Mouse (Mus musculus) forebrain, embryonic 14.5 days (tissue): Measurements from ENCODE around the gene Cavin1. TPM values are rescaled to one million over a fixed set of nuclear protein-coding genes. Genes with fewer than 3 reads are reported as not detected.
A peak's percentile ranks its signal among the peaks of the same experiment; 100 is the strongest.
"Not testable (repeated sequence)": the region's sequence is repeated elsewhere in the genome, so short reads cannot be mapped to it uniquely, and the experiment has no call there.

Experiments
- ATAC-seq: fragments of 200-750 bp; cut with Nextera tagmentation; 2 replicates; pipeline ENCODE4 v1.8.0; 2017; ENCODE audit warnings: mild to moderate bottlenecking, moderate library complexity
- DNase-seq: peaks from one replicate; pipeline ENCODE4 v3.0.0-alpha.2; 2015; ENCODE audit warnings: low spot score
- H3K27ac ChIP-seq: fragments of 300-500 bp; sonication (generic); 2 replicates; pipeline ENCODE4 v1.5.1; 2014; ENCODE audit warnings: low read depth, mild to moderate bottlenecking, control low read depth, low read length, moderate library complexity
- H3K27me3 ChIP-seq: fragments of 300-500 bp; sonication (generic); replicated peaks from 2 replicates; pipeline ENCODE4 v1.6.1; 2014; ENCODE audit warnings: low read length, control low read depth, mixed read lengths; ENCODE audit not compliant: control insufficient read depth, insufficient read depth
- H3K36me3 ChIP-seq: fragments of 300-500 bp; sonication (generic); 2 replicates; pipeline ENCODE4 v1.6.1; 2014; ENCODE audit warnings: low read length, control low read depth; ENCODE audit not compliant: control insufficient read depth, insufficient read depth
- H3K4me1 ChIP-seq: fragments of 300-500 bp; sonication (generic); 2 replicates; pipeline ENCODE4 v1.6.1; 2014; ENCODE audit warnings: antibody characterized with exemption, low read length, control low read depth; ENCODE audit not compliant: control insufficient read depth, insufficient read depth
- H3K4me2 ChIP-seq: fragments of 300-500 bp; sonication (generic); 2 replicates; pipeline ENCODE4 v1.6.1; 2014; ENCODE audit warnings: mild to moderate bottlenecking, control low read depth, low read length
- H3K4me3 ChIP-seq: fragments of 300-500 bp; sonication (generic); 2 replicates; pipeline ENCODE4 v1.5.1; 2014; ENCODE audit warnings: low read depth, low read length, control low read depth
- H3K9ac ChIP-seq: fragments of 300-500 bp; sonication (generic); 2 replicates; pipeline ENCODE4 v1.6.1; 2014; ENCODE audit warnings: mild to moderate bottlenecking, low read length, control low read depth, moderate library complexity
- H3K9me3 ChIP-seq: fragments of 300-500 bp; sonication (generic); replicated peaks from 2 replicates; pipeline ENCODE4 v1.6.1; 2016; ENCODE audit warnings: low read length, control low read depth, mixed read lengths; ENCODE audit not compliant: control insufficient read depth
- WGBS: fragments of 180-500 bp; shearing (Covaris S2); extraction: QIAGEN DNeasy Blood & Tissue Kit; methylation state at CpG from one replicate; pipeline ENCODE4 v1.1.7; 2014; 5-methylcytosine and 5-hydroxymethylcytosine counted together
- polyA plus RNA-seq: library from polyadenylated mRNA; unstranded; fragments of >200 nt; fragmentation: Nextera tagmentation; extraction: Ambion mirVana; gene quantifications from 2 replicates; pipeline ENCODE4 v1.2.1, GENCODE M21; 2014

Cavin1 gene
- 15.6 and 21.1 TPM in 2 replicates for polyA plus RNA-seq

DNA sequence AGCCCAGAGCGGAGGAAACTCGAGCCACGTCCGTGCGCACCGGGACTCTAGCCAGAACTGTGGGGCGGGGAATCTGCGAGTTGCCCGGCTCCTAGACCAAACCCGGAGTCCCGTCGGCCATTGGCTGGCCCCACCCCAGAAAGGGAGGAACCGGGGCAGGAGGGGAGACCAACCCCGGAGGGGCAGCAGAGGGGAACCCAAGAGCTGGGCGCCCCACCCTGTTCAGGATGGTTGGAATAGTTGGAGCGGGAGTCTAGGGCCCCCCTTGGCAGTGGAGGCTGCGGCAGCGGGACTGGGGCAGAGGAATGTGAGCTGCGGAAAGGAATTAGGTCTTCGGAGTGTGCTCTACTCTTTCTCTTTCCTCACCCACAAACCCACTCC lies at the start of gene Cavin1:
Gene Cavin1 (minus strand): TSS at position 331 of the 381 bp plus-strand sequence.
- H3K27ac ChIP-seq: no peak within 1 kb of the TSS
- H3K27me3 ChIP-seq: peaks cover 53% of the 10 kb centered on the region
- peak within 1 kb of the TSS; percentile 29; the same call in 1 of the 2 replicates for H3K9ac ChIP-seq
- peaks cover 2% of the 10 kb centered on the region; the same call in 1 of the 2 replicates for H3K4me1 ChIP-seq
- peak within 1 kb of the TSS; percentile 46 for H3K4me2 ChIP-seq
- peak within 1 kb of the TSS; percentile 28 for H3K4me3 ChIP-seq
- WGBS: 2% methylated on average over 20 of the region's 20 CpGs
- DNase-seq: peak; percentile 57
- peak; percentile 34; the same call in 1 of the 2 replicates for ATAC-seq
- H3K9me3 ChIP-seq: no peaks in the 10 kb centered on the region
- no peaks in the 10 kb centered on the region for H3K36me3 ChIP-seq

DNA sequence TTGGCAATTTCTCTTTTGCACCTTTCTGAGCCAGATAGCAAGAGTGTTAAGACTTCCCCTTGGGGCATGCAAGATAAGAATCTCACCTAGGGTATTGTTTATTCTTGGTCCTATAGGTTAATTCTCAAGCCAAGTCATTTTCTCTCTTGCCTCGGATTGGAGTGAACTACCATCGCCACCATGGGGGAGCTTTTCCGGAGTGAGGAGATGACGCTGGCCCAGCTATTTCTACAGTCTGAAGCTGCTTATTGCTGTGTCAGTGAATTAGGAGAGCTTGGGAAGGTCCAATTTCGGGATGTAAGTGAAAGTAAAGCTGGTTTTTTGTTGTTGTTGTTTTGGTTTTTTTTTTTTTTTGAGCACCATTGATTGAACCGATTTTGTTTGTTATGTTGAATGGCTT lies 41.0 kb upstream of the Cavin1 start:
- DNase-seq (no peak), ATAC-seq (no peak)
- Histone ChIP-seq H3K36me3 (peaks cover 26% of the 10 kb centered on the region), H3K4me2 (peak overlapping the region; percentile 57), H3K27ac (no peak overlapping the region), H3K9ac (peak overlapping the region; percentile 91; the same call in 1 of the 2 replicates), H3K9me3 (no peaks in the 10 kb centered on the region), H3K4me3 (peak overlapping the region; percentile 77; the same call in 1 of the 2 replicates), H3K27me3 (no peaks in the 10 kb centered on the region), H3K4me1 (peaks cover 12% of the 10 kb centered on the region)
- 84% methylated on average over 6 of the region's 6 CpGs for WGBS

DNA sequence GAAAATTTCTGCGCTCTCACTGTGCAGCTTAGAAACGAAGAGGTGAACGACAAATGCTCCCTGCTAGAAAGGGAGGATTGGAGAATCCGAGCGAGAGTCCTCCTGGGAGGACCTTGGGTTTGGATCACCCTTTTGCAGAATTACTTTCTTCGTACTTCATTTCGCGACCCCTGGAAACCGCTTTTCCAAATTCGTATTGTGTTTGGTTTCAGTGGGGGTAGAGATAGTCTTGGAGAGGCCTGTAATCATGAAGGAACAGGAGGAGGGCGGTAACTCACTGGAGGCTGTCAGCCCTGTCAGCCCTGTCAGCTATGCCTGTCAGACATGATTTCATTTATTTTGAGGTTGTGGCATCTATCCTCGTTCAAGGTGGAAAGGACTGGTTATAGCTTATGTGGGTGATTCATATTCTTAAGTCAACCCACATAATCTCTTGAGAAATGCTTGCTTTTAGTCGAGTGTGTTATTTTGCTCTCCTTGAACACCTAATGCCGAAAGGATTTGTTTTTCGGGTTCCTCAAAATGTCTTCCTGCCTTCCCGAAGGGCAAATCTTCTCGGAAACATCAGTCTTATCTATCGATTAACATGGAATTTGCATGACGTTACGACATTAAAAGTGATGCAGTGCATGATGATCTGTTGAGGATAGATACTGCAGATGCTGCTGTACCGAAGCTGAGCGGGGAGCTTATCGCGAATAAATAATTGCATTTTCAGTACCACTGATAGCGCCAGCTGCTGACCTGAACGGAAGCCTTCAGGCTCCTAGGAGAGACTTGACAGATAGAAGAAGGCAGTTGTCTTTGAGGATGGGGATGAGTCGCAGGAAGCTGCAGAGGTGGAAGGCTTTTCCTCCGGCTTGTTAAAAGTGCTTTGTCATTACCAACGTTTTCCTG lies 39.4 kb upstream of the Cavin1 start:
- H3K9ac ChIP-seq: peak overlapping the region; percentile 91
- no peaks in the 10 kb centered on the region for H3K27me3 ChIP-seq
- WGBS: 12% methylated on average over 29 of the region's 29 CpGs
- peak overlapping the region; percentile 77 for H3K4me3 ChIP-seq
- H3K27ac ChIP-seq: peak overlapping the region; percentile 82
- peak overlapping the region; percentile 57 for H3K4me2 ChIP-seq
- ATAC-seq (peak; percentile 29; the same call in 1 of the 2 replicates), DNase-seq (peak; percentile 53)
- H3K9me3 ChIP-seq: no peaks in the 10 kb centered on the region
- H3K36me3 ChIP-seq: peaks cover 25% of the 10 kb centered on the region
- H3K4me1 ChIP-seq: peaks cover 12% of the 10 kb centered on the region

DNA sequence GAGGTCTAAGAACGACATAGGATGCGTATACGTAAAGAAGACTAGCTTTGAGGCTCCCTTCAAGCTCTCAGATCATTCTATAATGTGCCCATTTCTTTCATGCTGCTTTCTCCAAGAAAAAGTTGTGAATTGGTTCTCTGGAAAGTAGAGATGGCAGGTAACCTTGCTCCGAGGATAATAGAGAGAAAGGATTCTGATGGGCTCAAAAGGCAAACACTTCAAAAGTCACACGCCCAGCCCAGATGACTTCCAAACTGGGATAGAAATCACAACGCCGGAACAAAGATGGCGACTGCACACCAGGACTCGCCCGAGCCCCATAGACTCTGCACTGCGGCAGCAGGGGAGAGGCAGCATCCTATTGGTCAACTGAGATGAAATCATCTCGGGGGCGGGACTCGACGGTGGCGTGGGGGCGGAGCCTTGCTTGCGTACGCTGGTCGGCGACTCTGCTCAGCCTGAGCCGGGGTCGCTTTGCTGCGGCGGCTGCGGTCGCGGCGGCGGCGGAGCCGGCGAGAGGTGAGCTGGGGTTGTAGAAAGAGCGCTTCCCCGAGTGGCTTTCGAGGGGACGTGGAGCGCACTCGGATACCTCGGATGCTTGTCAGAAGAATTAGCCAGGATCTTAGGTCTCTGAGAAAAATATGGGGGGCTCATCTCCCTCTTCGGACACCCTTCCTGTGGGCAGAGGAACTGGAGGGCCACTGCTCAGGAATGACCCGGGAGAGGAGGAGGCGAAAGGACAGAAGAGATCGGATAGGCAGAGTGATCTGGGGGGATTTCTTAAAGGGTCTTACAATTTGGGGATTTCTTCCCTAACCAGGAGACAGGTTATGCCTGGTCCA lies 38.6 kb upstream of the Cavin1 start, which contains the start of gene Atp6v0a1:
Gene Atp6v0a1 (plus strand): TSS at position 407 of the 842 bp plus-strand sequence.
- Histone ChIP-seq H3K4me1 (peaks cover 12% of the 10 kb centered on the region), H3K9ac (peak within 1 kb of the TSS; percentile 91), H3K27ac (peak within 1 kb of the TSS; percentile 82), H3K4me2 (peak within 1 kb of the TSS; percentile 57), H3K4me3 (peak within 1 kb of the TSS; percentile 77), H3K36me3 (peaks cover 20% of the 10 kb centered on the region), H3K9me3 (no peaks in the 10 kb centered on the region), H3K27me3 (no peaks in the 10 kb centered on the region)
- under 1% methylated on average over 44 of the region's 44 CpGs for WGBS
- peak; percentile 99 for DNase-seq
- ATAC-seq: peak; percentile 100

DNA sequence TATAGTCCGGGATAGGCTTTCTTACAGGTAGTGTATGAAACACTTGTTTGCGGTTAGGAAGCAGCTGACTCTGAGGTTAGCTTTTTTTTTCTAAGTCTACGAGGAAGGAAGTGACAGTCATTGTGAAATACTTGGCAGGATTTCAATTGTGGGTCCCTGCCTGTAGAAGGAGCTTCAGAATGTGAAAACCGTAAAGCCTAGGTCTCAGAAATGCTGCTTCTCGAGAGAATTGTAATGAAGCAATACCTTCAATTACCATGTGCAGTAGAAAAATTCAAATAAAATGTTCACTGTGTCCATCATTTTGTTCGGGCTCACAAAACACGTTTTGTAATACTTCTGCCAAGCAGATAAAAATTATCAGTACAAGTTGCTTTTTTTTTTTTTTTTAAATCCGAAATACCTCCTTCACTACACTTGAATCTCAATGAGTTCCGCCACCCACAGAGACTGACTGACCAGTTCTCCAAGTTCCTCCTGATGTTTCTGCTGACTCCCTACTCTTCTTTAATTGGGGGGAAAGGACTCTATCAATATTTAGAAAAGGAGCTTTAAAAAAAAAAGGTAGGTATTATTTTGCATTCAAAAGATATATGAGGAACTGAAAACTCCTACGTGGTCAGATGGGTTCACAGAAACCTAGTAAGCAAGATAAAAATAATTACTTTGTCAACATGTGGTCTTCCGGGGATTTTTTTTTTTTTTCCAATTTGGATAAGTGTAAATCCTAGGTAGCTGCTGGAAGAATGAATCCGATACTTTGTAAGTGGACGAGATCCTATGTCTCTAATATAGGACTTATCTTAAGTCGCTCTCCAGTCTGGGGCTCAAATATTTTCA lies 37.7 kb upstream of the Cavin1 start:
- Histone ChIP-seq H3K36me3 (peaks cover 13% of the 10 kb centered on the region), H3K9ac (peak overlapping the region; percentile 38), H3K4me3 (peak overlapping the region; percentile 77), H3K27ac (peak overlapping the region; percentile 67; the same call in 1 of the 2 replicates), H3K27me3 (no peaks in the 10 kb centered on the region), H3K4me1 (peaks cover 12% of the 10 kb centered on the region), H3K9me3 (no peaks in the 10 kb centered on the region), H3K4me2 (peak overlapping the region; percentile 57)
- ATAC-seq (no peak), DNase-seq (peak; percentile 37)
- 57% methylated on average over 14 of the region's 14 CpGs for WGBS

DNA sequence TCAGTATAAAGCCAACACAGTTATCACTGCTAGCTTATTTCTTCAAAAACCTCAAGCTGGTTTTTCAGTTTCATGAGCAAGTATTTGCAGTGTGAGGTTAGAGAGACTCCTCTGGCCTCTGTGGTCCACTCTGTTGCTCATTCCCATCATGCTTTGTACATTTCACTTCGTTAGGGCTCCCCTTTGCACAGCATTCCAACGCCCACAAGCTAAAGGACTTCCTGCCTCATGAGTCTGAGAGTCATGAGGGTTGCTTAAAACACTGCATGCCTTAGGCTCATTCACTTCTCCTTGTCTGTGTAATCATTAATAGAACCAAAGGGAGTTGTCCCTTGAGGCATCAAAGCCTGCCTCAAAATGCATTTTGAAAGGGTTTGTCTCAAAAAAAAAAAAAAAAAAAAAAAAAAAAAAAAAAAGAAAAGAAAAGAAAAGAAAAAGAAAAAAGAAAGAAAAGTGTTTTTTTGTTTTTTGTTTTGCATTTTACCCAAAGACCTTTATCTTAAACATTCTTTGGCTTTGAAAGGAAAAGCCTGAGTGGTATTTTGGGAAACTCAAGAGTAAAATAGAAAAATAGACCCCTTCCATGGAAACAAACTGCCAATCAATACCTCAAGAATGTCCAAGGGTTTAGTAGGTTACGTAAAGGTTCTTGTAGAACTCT lies 32.5 kb upstream of the Cavin1 start:
- no peaks in the 10 kb centered on the region for H3K9me3 ChIP-seq
- H3K36me3 ChIP-seq: no peaks in the 10 kb centered on the region
- 34% methylated on average over 3 of the region's 3 CpGs for WGBS
- no peaks in the 10 kb centered on the region for H3K4me1 ChIP-seq
- no peak overlapping the region for H3K9ac ChIP-seq
- DNase-seq (no peak), ATAC-seq (no peak)
- H3K4me3 ChIP-seq: no peak overlapping the region
- no peak overlapping the region for H3K4me2 ChIP-seq
- H3K27me3 ChIP-seq: 0 out of 2 replicates have a peak, but pooled peaks cover 3% of the 10 kb centered on the region
- H3K27ac ChIP-seq: no peak overlapping the region

DNA sequence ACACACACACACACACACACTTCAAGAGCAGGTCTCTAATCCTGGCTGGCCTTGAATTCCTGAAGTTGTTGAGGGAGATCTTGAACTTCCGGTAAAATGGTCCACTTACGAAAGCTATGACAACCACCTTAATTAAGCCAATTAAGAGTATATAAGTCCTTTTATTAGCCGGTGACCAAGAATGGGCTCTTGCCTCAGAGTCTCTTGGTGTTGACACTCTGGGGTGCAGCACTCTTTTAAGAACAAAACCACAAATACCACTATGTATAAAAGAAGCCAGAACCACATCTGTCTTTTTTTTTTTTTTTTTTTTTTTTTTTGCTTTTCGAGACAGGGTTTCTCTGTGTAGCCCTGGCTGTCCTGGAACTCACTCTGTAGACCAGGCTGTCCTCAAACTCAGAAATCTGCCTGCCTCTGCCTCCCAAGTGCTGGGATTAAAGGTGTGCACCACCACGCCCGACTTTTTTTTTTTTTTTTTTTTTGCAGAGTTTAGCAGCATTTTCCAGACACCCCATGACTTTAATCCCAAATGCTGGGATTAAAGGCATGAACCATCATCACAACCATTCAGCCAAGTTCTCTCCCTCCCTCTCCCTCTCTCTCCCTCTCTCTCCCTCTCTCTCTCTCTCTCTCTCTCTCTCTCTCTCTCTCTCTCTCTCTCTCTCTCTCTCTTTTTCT lies 31.3 kb upstream of the Cavin1 start:
- WGBS: 57% methylated on average over 5 of the region's 6 CpGs
- ATAC-seq: not testable (repeated sequence)

More for the DNA sequence above, 31.3 kb upstream of the Cavin1 start:
- H3K9me3 ChIP-seq, H3K4me2 ChIP-seq, H3K4me3 ChIP-seq, H3K27me3 ChIP-seq, H3K36me3 ChIP-seq, DNase-seq, H3K4me1 ChIP-seq, H3K9ac ChIP-seq, H3K27ac ChIP-seq: not testable (repeated sequence)
